Mouse (Mus musculus) ES-Bruce4 (cell line): ENCODE results near the gene St7l.

ENCODE experiments used
- CTCF ChIP-seq: IDR thresholded peaks from one replicate; pipeline ENCODE4 v1.8.1; 2011; ENCODE audit warnings: low read depth, low read length
- EP300 ChIP-seq: IDR thresholded peaks from 2 replicates; pipeline ENCODE4 v1.6.1; 2011; ENCODE audit warnings: low read depth, low read length; ENCODE audit not compliant: insufficient read depth
- POLR2A ChIP-seq: IDR thresholded peaks from one replicate; pipeline ENCODE4 v1.8.1; 2011; ENCODE audit warnings: low read length; ENCODE audit not compliant: insufficient read depth

DNA sequence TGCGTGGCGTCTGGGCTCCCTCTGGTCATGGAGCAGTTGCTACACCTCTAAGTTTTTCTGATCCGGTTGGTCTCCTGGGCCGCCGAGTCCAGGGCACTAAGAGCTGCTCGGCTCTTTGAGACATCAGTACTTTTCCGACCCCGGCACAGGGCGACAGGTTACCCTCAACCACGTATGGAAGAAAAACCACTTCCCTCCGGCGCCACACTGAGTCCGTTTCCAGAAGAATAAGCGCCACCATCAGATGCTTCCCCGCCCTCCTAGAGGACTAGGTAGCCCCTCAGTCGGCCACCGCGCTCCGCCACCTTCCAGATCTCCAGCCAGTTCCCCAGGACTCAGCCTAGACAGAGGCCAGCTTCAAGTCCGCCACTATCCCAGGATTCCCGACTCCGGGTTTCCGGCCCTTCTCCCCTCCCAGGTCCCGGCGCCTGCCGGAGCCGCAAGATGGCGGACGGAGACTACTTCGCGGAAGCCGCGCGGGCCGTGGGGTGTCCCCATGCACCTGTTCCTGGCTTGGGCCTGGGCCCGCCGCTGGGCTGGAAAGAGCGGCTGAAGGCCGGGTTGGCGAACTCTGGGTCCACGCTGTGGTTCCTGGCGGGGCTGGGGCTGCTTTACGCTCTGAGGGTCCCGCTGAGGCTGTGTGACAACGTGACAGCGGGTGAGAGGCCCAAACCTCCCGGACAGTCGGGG lies 991 bp downstream of the St7l start:
- no peak for TF ChIP-seq EP300
- no peak for TF ChIP-seq CTCF
- TF ChIP-seq POLR2A: peak; percentile 36
